23 mouse cellular contexts compared by ENCODE assay signal in the genomic region with DNA sequence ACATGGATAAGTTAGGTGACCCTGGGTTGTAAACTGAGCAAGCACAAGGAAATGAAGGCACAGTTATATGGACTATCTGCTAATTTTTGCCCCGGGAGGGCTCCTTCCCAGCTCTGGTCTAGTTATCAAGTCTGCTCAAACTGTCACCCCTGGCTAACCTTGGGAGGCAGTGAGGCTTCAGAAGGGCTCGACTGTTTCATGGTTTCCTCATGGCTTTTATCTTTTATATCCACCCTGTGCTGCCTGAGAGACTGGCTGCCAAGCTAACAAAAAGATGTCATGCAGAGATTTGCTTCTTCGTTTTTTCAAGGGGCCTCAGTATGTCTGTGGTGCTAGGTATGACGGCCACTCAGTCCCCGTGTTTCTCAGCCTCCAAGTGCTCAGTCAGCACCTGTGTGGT. TPM values are rescaled to one million over a fixed set of nuclear protein-coding genes. Genes with fewer than 3 reads are reported as not detected.
"Had no signal": no experiment of that assay in that cellular context is flagged by ENCODE, and none has a peak within 500 bp of the region (broad histone marks: within the 10 kb centered on the region; RNA-seq: fewer than 3 reads in every experiment).

No protein-coding gene starts in this region.

- H3K36me3 ChIP-seq: limb, embryonic 12.5 days; limb, embryonic 15.5 days; midbrain, embryonic 12.5 days; neural tube, embryonic 13.5 days; stomach, embryonic 15.5 days had no signal

- H3K9me3 ChIP-seq: limb, embryonic 12.5 days; limb, embryonic 15.5 days; megakaryocyte, embryonic 14.5 days; midbrain, embryonic 12.5 days; neural tube, embryonic 13.5 days; stomach, embryonic 15.5 days had no signal

- H3K9ac ChIP-seq: limb, embryonic 12.5 days; limb, embryonic 15.5 days; lung, embryonic 14.5 days; midbrain, embryonic 12.5 days; neural tube, embryonic 13.5 days; stomach, embryonic 15.5 days had no signal

- H3K4me2 ChIP-seq: limb, embryonic 12.5 days; limb, embryonic 15.5 days; lung, embryonic 14.5 days; midbrain, embryonic 12.5 days; neural tube, embryonic 13.5 days; stomach, embryonic 15.5 days had no signal

- DNase-seq: kidney, adult 11 months; kidney, adult 8-10 months; kidney, postnatal 14 days; layer of hippocampus, adult 9-11 months; left cerebral cortex, postnatal 4 days; lung, embryonic 14.5 days; retina, postnatal 1 day; right cerebral cortex, postnatal 25 days; spleen, adult 18-20 months; thymus, postnatal 25 days had no signal

- ATAC-seq: lung, postnatal 0 days; midbrain, embryonic 16.5 days had no signal

- H3K4me3 ChIP-seq: layer of hippocampus, adult 2 months; left cerebral cortex, adult 2 months; limb, embryonic 12.5 days; limb, embryonic 15.5 days; megakaryocyte, embryonic 14.5 days; midbrain, embryonic 12.5 days; myocyte; neural tube, embryonic 13.5 days; stomach, embryonic 15.5 days had no signal

- H3K27me3 ChIP-seq: stomach, embryonic 15.5 days had no signal

- H3K27ac ChIP-seq: layer of hippocampus, adult 2 months; left cerebral cortex, adult 2 months; limb, embryonic 12.5 days; limb, embryonic 15.5 days; macrophage; midbrain, embryonic 12.5 days; neural tube, embryonic 13.5 days; stomach, embryonic 15.5 days had no signal

RNA-seq across cellular contexts. Expression of gene Cfap77, which starts 36.2 kb away (rescaled TPM):
- total RNA-seq: neutrophil, adult 5-6 weeks had no signal
- polyA plus RNA-seq: macrophage; neural tube, embryonic 13.5 days had no signal
